Mouse (Mus musculus): ENCODE measurements around the gene Gm49321.

The Gm49321 gene

DNA sequence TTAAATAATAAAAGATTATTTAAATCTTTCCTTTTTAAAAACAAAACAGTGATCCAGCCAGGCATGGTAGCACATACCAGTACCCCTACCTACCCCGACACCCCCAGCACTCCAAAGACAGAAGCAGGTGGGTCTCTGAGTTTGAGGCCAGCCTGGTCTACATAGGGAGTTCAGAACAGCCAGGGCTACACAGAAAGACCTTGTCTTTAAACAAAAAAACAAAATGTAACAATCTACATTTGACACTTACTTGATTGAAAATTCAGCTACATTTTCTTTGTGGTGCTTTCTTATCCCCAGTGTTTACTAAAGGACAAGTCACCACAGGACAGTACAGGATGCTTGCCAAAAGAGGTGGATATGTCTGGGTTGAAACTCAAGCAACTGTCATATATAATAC lies at the start of gene Gm49321:
Gm49321 (plus strand) TSS at position 301 of the 400 bp plus-strand sequence.
- DNase-seq, result no peak

DNA sequence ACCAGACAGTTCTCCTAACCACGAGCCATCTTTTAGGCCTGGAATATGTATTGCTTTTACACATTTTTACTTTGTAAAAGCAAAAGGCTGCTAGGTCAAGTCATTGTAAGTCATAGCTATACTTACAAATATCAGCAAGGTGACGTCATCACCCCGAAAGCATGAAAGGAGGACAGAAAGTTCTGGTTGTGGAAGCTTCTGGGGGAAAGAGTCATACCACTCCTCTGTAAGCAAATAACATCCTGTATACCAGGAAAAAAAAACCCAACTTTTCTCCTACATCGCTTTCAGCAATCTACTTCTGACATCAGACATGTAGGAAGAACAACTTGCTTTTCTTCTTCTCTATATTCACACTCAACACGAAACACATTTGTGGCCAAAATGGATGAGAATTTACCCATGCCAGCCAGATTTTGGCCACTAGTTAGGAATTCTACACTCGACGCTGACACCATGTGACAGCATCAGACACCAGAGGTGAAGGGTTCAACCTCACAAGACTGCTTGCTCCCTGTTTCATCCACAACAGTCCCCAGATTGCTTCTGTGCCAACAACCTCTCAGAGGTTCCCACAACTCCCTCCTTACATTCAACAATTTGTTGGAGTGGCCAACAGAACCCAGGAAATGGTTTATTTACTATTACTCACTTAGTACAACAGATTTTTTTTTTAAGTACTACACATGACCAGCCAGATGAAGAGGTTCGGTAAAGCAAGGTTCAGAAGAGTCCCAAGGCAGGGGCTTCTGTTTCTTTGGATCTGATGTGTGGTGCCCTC lies 49.3 kb upstream of the Gm49321 start:
- no peak for DNase-seq

DNA sequence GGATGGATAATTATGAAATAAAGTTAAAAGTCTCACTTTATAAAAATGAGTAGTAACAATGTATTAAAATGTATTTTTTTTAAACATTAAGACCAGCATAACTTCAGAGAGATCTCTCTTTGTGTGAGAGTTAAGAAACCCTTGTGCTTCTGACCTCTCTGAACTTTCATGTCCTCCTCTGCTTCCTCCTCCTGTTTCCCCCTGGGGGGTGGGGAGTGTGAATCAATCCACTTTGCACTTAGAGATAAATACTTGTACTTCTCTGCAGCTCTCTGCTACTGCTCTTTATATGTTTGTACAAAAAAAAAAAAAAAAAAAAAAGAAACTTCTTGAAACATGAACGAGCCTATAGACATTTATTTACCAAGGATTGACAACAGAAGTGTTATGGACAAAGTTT lies 47.9 kb upstream of the Gm49321 start:
- peak; percentile 15 to 43 for DNase-seq

DNA sequence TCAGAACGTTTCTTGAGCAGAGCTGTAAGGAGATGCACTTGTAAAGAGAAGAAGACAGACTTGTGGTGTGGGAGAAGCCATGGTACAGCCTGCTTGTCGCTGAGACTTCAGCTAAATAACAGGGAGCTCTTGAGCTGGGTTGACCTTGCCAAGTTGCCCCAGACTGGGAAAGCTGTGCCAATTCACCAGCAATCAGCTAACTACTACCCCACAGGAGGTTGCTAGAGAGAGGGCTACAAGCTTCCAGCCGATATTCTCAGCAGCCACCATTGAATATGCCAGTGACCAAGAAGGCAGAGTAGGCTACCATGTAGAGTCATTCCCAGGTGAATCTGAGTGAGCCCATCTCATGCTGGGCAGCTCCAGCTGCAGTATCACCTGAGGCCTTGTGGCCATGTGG lies 47.4 kb upstream of the Gm49321 start:
- no peak for DNase-seq

DNA sequence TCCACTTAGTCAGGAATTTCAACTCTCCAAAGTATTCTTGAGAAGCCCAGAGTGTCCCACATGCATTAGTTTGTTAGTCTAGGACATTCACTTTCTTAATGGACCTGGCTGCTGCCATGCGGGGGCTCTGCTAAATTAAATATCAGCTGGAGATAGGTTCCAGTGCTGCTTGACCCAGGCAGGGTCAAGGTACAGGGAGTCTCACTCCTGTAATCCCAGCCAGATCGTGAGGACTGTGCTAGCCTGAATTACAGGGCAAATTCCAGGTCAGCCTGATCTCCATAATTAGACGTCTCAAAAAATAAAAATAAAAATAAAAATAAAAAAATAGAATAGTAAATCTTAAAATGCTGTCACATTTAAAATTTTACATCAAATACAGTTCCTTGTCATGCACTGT lies 44.8 kb upstream of the Gm49321 start:
- DNase-seq, result no peak

DNA sequence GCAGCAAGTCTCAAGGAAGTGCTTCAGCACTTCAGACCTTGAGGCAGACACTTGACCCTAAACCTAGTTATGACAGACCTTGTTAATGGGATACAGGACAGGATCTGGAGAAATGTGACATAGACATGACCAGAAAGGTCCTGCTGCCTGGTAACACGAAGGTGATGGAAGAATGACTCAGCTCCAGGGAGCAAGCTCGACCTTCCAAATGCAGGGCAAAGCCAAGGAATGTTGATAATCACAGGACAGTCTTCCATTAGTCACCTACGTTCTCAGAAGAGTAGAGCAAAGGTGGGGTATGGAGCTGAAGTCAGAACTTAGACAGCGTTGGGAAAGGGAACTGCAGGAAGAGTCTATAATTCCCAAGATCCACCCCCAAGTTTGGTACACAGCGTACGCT lies 42.6 kb upstream of the Gm49321 start:
- no peak for DNase-seq

DNA sequence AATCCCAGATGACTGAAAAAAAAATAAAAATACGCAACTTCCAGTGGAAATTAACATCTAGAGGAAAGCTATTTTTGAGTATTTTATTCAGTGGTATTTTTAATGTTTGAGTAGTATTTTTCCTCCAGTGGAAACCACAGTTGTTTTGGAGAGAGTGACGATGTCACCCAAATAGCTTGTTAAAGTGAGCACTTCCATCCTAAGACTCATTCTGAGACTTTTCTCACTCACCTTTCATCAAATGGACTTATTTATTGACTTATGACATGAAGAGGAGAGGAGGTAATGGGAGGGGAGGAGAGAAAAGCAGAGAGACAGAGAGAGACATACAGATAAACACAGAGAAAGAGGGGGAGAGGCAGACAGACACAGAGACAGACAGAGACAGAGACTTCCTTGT lies 41.8 kb upstream of the Gm49321 start:
- DNase-seq, result no peak

DNA sequence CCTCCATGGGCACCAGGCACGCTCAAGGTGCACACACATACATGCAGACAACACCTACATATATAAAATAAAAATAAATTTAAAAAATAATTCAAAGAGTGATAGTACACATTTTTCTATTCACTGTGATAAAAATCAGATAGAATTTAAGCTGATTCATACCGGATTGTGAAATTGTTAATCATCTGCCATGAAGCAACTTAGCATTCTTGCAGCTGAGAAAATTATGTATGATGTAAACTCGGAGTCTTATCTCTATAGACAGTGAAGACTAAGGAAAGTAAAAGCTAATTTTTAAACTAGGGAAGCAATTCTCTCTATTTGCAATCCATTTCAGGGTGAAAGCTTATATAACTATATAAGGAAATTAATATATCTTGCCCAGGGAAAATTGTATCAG lies 41.0 kb upstream of the Gm49321 start:
- DNase-seq, result no peak

DNA sequence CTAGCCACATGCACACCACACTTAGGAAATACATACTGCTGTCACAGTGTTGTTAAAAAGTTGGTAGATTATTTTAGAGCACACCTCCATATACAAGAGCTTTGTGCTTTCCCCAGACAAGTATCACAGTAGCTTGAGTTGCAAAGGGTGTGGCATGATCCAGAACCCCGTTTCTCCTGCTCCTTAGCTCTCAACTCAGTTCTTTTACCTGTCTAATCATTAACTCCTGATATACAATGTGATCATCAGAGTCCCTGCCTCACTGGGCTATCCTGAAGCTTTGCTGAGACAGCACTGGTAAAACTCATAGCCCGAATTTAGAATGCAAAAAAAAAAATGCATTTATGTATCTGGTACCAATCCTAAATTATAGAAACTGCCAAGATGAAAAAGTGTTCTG lies 39.2 kb upstream of the Gm49321 start:
- DNase-seq, result no peak

DNA sequence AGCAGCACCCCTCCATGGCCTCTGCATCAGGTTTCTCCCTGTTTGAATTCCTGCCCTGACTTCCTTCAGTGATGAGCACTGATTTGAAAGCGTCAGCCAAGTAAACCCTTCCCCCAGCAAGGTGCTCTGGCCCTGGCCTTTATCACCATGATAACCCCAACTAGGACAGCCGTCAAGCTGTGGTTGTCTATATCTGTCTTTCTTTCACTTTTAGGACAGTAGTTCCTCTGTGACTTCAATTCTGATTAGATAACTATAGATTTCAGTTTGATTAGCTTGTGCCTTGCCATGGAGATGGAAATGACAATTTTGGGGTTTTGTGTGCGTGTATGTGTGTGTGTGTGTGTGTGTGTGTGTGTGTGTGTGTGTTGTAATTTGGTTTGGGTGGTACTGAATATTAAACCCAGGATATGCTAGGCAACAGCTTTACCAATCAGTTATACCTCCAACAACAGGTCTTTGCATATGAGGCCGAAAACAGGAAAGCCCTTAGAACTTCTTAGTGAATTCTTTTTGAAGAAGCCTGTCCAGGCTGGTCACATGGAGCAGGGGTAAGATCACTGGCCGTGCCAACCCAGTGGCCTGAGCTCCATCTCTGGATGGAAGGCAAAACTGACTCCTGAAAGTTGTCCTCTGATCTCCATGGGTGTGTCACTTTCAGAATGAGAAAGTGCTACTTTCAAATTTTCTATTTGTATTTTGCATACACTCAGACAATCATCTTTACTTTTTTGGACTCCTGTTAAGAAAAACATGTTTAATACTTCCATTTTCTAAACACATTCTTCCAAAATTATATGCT lies 33.1 kb upstream of the Gm49321 start:
- no peak for DNase-seq

DNA sequence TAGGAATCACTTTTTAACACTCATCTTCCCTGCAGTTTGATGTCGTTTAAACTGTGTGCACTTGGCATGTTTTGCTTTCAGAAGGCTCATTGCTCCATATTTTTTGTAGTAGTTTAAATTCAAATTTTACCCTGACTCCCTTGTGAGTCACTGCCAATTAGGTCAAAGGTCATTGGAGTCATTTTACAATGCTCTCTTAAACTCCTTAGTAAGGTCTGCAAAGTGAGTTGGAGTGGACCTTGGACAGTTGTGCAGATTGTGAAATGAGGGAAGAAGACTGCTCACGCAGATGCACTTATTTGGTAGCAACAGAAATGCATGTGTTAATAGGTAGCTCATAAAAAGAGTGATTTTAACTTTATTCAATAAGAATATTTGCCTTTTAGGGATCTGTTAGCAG lies 32.4 kb upstream of the Gm49321 start:
- DNase-seq, result no peak

DNA sequence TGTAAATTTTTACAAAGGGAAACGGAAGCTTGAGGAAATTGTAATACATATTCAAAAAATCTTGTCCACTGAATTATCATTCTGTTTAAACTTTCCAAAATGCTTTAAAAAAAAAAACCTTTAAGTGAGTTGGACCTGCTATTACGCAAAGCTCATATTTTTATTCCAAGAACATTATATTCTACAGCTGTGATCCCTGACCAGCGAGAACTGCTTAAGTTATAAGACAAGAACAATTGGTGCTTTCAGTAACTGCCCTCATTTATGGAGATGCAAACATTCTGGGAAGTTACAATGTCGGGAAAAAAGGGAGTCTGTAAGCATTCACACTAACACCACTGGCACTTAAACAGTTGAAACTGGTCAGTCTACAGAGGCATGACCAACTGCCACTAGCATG lies 31.9 kb upstream of the Gm49321 start:
- DNase-seq, result no peak

DNA sequence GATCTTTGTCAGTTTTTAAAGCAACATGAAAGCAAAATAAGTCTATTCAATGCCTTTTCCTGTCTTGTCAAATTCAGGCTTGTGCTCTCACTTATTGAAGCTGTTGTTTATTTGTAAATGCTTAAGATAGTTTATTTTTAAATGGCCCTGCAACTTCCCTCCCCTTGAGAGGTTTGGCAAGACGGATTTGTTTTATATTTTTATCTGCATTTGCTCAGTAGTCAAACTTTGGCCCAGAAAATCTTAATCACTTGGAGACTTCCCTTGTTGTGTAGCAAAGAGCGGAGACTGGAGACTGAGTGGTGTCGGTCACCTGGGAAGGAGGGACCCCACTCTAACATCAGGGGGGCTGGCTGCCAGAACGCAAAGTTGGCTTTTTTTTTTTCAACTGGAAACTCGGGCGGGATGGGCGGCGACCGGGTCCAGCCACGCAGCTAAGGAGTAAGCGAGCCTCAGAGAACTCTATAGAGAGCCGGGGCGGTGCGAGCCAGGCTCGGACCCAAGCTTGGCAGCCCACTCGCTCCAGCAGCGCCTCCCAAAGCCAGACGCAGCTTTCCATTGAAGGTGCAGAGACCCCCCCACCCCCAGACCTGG lies 30.3 kb upstream of the Gm49321 start:
- no peak for DNase-seq

DNA sequence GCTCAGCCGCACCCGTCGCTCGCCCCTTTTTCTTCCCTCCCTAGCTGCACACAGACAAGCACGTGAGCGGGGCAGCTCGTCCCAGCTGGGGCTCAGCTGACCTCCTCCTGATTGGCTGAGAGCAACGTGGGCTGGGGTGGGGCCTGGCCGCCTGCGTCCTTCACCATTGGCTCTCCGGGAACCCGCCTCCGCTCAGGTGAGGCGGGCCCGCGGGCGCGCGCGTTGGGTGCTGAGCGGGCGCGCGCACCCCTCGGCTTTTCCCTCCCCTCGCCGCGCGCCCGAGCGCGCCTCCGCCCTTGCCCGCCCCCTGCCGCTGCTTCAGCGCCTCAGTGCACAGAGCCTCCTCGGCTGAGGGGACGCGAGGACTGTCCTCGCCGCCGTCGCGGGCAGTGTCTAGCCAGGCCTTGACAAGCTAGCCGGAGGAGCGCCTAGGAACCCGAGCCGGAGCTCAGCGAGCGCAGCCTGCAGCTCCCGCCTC lies 29.7 kb upstream of the Gm49321 start:
- peak; percentile 92 to 95 for DNase-seq

DNA sequence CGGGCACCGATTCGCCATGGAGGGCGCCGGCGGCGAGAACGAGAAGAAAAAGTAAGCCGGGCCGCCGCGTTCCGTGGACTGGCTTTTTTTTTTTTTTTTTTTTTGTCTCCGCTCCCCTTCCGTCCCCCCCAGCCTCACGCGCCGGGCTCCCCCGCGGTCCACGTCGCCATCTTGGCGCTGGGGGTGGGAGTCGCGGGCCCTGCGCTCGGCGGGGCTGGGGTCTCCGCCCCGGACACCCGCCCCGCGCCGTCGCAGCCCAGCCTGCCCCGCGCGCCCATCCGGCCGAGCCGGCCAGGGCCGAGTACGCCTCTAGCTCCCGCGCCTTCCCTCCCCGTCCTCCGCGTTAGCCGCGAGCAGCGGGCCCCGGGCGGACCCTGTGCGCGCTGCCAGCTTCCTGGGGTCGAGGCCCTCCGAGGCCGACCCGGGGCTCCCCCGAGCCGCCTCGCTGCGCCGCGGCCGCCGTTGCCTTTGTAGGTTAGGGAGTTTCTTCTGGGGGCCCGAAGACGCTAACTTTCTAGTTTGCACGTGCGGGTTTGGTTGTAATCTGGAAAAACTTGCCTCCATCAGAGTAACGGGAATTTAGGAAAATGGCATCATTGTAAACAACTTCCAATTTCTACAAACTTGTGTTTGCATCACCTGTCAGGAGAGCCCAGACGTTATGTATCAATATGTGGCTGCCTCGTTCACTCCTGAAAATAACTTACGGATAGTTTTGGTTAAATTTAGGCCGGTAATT lies 29.0 kb upstream of the Gm49321 start:
- DNase-seq, result peak; percentile 58 to 68

DNA sequence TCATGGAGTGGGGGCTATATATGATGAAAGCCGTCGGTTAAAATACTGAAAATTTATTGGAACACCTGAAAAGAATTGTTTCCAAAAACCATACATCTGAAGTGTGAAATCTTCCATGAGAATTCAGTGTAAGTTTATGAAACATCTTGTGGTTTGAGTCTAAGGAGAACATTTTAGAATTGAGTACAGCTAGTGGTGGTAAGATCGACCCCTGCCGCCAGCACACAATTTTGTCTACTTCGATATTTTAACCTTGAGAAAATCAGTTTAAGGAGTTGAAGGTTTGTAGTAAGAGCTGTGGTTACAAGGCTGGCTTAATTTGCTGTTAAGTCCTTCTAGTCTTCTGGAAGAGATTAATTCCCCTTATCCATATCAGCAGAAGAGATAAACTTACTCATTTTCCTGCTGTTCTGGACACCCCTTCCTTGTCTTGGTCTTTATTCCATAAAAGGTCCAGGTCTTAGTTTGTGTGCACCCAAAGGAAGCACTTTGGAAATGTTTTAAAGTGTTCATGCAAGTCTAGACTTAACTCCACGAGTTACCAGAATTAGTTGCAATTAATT lies 28.4 kb upstream of the Gm49321 start:
- DNase-seq, result no peak

DNA sequence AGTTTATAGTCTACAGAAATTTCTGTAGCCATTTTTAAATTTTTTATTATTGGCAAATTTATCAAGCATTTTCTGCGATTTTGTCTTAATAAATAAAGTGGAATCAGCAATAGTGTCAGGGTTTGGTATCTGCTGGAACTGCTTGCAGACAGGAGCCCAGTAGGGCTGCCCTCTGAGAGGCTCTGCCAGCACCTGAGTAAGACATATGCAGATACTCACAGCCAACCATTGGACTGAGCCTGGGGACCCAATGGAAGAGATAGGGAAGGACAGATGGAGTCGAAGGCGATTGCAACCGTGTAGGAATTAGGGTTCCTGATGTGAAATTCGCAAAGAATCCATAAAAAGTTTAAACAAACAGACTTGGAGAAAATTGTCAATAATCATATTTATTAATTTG lies 19.0 kb upstream of the Gm49321 start:
- DNase-seq, result no peak

DNA sequence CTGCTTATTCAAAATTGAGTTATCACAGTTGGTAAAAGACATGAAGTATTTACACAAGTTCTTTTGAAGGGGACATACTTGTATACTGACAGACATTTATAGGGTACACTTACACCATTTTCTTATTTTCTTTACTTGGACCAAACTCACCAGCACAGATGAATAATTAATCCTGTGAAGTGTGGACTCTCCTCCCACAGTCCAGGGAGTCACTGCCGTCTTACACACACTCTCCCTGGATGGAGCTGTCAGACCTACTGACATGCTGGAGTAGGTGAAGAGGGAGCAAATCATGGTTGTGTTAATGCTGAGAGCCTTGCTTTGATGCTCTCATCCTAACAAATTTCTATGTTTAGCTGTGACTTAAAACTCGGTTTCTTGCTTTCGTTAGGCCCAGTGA lies 7.2 kb upstream of the Gm49321 start:
- DNase-seq, result no peak

DNA sequence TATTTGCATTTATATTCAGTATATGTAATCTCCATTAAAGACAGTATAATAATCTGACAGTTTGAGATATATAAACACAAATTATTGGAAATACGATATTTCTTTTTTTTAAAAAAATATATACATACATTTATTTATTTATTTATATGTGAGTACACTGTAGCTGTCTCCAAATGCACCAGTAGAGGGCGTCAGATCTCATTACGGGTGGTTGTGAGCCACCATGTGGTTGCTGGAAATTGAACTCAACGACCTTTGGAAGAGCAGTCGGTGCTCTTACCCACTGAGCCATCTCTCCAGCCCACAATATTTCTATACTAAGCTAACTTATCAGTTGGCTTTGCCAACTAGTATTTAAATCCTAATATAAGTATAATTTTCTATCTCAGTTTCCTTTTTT lies 6.2 kb upstream of the Gm49321 start:
- DNase-seq, result peak in 1 of 2 experiments; percentile 33

DNA sequence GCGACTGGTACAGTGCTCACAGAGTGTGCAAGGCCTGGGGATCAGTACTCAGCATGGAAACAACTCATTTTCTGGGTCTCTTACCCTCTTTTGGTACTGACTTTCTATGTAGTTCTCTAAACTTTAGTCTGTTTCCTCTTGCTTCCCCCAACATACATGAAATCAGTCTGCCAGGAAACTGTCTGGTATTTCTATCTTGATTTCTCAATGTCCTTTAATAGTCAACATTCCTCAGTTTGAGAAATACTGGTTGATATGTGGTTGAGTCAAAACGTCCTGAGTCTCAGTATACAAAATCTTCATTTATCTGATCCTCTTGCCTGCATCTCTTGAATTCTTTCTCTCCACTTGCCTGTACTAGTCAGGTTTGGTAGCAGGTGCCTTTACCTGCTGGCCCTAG lies 2.9 kb upstream of the Gm49321 start:
- no peak for DNase-seq

DNA sequence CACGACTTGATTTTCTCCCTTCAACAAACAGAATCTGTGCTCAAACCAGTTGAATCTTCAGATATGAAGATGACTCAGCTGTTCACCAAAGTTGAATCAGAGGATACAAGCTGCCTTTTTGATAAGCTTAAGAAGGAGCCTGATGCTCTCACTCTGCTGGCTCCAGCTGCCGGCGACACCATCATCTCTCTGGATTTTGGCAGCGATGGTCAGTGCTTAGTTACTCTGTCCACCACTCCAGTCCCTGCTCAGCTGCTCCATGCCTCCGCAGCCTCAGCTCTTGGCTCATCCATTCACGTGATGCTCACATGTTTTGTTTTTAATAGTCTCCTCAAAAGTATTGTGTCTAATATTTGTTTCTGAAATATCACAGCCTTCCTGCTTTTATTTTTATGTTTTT lies 2.1 kb downstream of the Gm49321 start:
- DNase-seq, result no peak

DNA sequence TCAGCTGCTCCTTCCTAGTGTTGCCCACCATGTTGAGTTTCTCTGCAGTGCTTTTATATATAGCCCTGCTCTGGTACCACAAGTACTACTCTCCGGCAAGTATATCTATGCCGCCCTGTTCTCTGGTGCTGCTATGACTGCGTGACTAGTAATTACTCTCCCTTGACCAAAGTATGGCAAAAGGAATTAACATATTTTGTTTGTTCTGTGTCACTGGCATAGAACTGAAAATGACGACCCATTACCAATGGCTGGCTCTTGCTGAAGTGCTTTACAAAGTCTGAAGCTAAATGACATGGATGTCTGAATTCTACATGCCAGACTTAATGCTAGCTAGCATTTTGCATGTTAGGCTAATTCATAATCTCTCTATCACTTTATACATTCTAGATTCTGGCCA lies 11.0 kb downstream of the Gm49321 start:
- DNase-seq, result no peak
